Mouse (Mus musculus): ENCODE measurements around the gene Ksr1.

The Ksr1 gene

DNA sequence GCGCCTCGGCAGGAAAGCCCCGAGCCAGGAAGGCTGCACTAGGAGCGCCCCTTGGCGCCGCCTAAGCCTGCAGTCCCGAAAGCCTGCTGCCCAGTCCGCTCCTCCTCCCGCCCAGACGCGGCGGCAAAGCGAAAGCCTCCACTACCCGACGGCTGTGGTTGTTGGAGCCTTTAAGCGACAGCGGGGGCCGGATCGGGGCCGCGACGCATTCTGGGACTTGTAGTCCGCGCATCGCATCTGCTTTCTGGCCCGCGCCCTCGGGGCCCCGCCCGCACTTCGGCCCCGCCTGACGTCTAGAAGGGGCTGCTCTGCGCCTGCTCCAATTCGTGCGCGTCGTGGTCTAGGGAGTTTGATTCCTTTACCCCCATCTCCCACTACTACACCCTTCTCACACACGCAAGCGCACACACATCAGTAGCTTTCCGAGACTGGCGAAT is at the start of gene Ksr1:
Gene Ksr1, minus strand, starts transcription at position 77 of the 437 bp plus-strand sequence.
- DNase-seq (ENCODE audit: low spot score), result peak; percentile 97

DNA sequence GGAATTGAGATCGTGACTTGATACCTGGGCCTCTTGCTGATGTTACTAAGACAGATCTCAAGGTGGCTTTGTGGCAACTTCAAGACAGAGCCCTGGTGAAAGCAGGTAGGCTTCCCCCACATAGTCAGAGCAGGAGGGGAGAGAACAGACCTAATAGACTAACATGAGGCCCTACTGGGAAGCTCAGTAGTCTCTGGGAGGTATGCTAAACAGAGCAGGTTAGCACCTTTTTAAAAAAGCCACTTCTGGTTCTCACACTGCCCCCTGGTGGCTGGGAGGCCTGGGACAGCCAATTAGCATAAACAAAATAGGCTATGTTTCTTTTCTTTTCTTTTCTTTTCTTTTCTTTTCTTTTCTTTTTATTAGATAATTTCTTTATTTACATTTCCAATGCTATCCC is 46.0 kb upstream of the Ksr1 start:
- no peak for DNase-seq (ENCODE audit: low spot score)

- DNase-seq (ENCODE audit: low spot score), result no peak
Measured at GRCm38 (mm10) chr11:79191214-79191613, 45.0 kb upstream of the Ksr1 start.

- DNase-seq (ENCODE audit: low spot score), result no peak
Measured at GRCm38 (mm10) chr11:79190257-79190656, 44.0 kb upstream of the Ksr1 start.

DNA sequence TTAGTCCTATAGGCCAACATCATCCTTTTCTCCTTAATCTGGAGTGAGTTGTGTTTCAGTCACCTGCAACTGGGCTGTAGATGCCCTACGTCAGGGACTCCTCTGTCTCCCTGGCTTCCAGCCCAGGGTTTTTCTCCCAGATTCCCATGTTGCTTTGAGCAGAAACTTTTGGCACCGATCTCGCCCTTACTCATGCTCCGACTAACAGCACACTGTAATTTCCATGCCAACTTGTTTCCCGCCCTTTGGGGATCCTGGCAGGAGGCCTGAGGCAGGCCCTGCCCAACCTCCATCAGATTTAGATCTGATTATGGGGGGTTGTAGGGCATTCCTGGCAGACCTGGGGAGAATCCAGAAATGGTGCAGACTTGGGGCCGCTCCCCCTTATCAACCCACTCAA is 42.0 kb upstream of the Ksr1 start:
- DNase-seq (ENCODE audit: low spot score), result no peak

- no peak for DNase-seq (ENCODE audit: low spot score)
Measured at GRCm38 (mm10) chr11:79187291-79187690, 41.1 kb upstream of the Ksr1 start.

DNA sequence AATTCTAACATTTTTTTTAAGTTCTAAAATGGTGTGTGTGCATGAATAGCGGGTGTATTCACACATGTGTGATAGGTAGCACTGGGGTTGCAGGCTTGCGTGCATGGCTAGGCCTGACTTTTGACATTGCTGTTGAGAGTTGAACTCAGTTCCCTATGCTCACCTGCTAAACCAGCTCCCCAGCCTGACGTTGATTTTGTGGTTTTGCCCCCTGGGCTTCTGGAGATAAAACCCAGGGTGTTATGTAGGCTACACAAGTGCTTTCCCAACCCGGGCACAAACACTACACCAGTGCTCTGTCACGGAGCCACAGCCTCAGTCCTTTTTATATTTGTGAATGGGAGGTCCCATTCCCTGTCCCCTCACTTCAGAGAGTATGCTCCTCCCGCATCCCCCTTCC is 39.5 kb upstream of the Ksr1 start:
- DNase-seq (ENCODE audit: low spot score), result no peak

DNA sequence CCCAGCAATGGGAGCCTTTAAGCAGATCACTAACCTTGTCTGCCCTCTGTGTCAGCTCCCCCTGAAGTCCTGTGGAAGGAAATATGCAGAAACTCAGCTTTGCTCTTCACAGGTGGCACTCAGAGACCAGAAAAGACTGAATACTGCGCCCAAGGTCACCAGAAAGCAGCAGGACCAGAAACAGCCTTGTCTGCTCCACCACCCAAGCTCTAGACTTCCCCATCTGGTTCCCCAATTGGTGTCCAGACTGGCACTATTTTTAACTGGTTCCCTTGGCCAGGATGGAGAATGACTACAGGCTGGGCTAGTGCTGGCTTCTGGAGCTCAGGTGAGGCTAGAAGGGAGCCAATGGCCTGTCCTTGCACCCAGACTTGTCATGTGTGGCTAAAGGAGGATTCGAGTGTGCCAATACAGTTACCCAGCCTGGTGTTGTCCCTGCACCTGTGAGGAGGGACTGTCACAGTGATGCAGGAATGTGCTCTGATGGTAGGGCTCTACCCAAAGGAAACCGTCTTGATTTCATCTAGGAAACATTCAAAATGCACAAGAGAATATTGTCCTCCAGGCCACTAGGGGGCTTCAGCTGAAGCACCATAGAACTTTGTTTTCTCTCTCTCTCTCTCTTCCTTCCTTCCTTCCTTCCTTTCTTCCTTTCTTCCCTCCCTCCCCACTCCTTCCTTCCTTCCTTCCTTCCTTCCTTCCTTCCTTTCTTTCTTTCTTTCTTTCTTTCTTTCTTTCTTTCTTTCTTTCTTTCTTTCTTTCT is 38.1 kb upstream of the Ksr1 start:
- DNase-seq (ENCODE audit: low spot score), result no peak

DNA sequence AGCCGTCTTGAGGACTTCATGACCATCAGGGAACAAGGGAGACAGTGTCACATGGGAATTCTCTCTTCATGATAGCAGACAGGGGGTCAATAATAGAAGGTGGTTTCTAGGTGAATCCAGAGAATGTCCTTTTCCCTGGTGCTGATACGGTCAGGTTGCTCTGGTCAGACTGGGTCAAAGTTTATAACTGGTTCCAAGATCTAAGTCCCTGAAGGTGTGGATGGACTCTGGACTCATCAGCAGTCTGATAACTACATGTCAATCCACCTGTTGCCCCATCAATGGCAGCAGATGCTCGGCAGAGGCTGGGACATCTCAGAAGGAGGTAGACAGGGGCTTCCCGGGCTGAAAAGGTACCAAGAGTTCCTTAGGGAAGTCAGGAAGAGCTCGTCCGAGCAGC is 37.2 kb upstream of the Ksr1 start:
- DNase-seq (ENCODE audit: low spot score), result no peak

DNA sequence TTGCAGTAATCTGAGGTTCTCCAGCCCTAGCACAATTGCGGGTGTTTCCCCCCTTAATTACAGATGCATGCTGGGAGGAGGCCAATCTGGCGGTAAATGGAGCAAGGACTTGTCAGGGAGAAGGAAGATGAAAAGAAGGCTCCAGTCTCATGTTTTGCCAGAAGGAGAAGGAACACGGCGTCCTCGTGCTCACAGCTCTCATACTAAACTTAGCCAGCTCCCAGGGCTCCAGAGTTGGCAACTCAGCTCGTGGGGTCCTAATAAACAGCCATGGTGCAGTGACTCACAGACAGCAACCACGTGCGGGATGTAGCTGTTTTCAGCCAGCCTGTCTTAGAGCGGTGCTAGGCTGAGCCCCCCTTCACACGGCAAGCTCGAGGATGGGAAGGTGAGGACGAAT is 36.7 kb upstream of the Ksr1 start:
- no peak for DNase-seq (ENCODE audit: low spot score)

DNA sequence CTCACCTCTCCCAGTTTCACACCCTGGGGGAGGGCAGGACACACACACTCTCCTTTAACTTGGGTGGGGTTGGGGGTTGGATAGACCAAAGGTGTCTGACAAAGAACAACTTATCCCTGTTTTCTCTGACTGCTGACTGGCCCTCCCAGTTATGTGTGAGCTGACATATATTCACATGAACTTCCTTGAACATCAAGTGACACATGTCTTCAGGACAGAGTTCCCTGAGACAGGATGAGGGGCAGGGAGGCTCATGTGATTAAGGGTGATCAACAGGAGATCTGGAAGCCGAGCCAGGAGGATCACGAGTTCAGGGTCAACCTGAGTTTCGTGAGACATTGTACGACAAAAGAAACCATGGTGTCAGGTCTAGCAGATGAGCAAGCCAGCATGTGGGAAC is 35.7 kb upstream of the Ksr1 start:
- no peak for DNase-seq (ENCODE audit: low spot score)

GRCm38 (mm10) chr11:79176687-79177086 is 30.5 kb upstream of the Ksr1 start:
- DNase-seq (ENCODE audit: low spot score), result no peak

- DNase-seq (ENCODE audit: low spot score), result no peak
Measured at GRCm38 (mm10) chr11:79172054-79172453, 25.8 kb upstream of the Ksr1 start.

- no peak for DNase-seq (ENCODE audit: low spot score)
Measured at GRCm38 (mm10) chr11:79166582-79167300, 20.5 kb upstream of the Ksr1 start.

- DNase-seq (ENCODE audit: low spot score), result no peak
Measured at GRCm38 (mm10) chr11:79161077-79161758, 15.0 kb upstream of the Ksr1 start.

DNA sequence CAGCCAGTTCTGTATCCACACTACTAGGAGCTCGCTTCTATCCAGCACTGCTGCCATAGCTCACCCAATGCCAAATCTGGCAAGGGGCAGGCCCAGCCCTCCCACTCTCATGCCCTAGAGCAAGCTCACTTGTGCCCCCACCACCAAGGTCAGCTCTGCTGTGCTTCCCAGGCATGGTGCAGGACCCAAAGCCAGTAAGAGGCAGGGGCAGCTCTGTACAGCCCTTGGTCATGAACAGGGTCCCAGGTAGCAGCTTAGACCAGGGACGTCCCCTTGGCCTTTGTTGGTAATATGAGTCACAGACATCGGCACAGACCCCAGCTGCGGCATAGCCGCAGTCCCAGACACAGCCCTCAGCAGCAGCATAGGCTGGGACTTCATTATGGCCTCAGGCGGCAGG is 13.9 kb upstream of the Ksr1 start:
- no peak for DNase-seq (ENCODE audit: low spot score)

GRCm38 (mm10) chr11:79157729-79158128 is 11.5 kb upstream of the Ksr1 start:
- DNase-seq (ENCODE audit: low spot score), result no peak

DNA sequence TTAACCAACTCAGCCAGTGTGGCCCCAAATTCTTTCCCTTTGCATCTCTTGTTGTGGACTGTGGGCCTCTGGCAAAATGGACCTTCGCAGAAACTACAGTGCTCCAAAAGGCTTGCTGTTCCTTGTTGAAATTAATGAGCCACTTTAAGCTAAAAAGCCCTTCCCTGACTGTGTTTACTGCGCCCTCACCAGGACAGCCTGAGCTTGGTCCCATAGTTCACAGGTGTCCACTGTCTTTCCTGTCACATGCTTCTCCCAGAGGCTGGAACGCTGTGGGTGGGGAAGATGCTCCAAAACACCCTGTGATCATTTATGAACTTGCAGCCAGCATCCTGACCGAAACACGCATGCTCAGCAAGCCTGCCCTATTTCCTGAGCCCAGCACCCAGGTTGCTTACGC is 9.1 kb upstream of the Ksr1 start:
- DNase-seq (ENCODE audit: low spot score), result no peak

DNA sequence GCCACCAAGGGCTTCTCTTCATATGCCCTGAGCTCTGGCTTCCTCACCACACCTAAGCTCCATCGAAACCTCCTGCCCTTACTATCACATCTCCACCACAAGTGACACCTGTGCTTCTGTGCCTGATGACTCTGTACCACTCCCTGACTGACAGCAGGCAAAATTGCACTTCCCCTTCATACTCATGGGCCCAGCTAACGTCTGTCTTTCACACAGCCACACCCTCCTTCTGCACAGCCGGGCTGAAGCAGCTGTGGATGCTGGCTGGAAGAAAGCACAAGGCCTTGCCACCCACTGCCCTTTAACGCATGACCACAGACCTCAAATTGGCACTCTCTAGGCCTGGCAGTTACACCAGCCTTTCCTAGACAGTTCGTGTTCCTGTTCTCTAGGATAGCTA is 6.5 kb upstream of the Ksr1 start:
- DNase-seq (ENCODE audit: low spot score), result no peak

DNA sequence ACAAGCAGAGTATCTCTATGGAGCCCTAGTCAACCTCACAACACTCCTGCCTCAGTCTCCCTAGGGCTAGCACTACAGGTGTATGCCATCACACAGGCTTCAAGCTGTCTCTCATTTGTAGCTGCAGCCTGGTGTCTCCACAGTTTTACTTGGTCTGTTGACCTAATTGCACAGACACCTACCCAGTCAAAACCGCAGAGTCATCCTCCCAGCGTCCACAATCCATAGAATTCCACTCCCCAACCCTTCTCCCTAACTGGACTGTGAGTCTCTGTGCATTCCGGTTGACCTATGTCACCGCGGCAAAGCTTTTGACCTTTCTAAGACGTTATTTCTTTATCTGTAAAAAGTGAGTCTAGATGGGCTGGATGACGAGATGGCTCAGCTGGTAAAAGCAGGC is 5.7 kb upstream of the Ksr1 start:
- DNase-seq (ENCODE audit: low spot score), result no peak

- no peak for DNase-seq (ENCODE audit: low spot score)
Measured at GRCm38 (mm10) chr11:79150301-79150700, 4.1 kb upstream of the Ksr1 start.

- DNase-seq (ENCODE audit: low spot score), result no peak
Measured at GRCm38 (mm10) chr11:79149295-79149694, 3.1 kb upstream of the Ksr1 start.

DNA sequence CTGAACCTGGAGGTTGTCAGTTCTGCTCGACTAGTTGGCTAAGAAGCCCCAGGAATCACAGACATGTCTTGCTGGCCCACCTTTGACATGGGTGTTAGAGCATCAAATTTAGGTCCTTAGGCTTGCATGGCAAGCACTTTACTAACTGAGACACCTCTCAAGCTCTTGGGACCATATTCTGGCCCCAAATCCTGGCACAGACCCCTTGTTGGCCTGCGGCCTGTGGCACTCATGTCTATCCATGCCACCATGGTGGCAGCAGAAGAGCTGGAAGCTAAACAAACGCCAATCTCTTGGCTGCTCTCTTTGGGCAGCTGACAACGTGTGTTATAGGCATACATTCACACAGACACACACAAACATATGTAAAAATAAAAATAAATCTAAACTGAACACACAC is 2.6 kb upstream of the Ksr1 start:
- DNase-seq (ENCODE audit: low spot score), result no peak
